Mouse (Mus musculus) midbrain, embryonic 10.5 days (tissue): ENCODE measurements at regions not wholly inside any gene's neighbourhood (a gene's known extent, or its start where the extent isn't known, plus 50 kb on each side); places are given as distances from the start of the nearest gene placed in this dataset.

Experiments used
- DNase-seq: peaks from one replicate; pipeline ENCODE4 v3.0.0-alpha.2; 2017; ENCODE audit warnings: low spot score
- H3K27ac ChIP-seq: fragments of 300-500 bp; sonication (generic); replicated peaks from 2 replicates; pipeline ENCODE4 v1.5.1; 2016; ENCODE audit warnings: mild to moderate bottlenecking
- H3K27me3 ChIP-seq: fragments of 300-500 bp; sonication (generic); 2 replicates; pipeline ENCODE4 v1.6.1; 2016; ENCODE audit warnings: low read depth, mild to moderate bottlenecking; ENCODE audit not compliant: poor library complexity, severe bottlenecking
- H3K36me3 ChIP-seq: fragments of 300-500 bp; sonication (generic); 2 replicates; pipeline ENCODE4 v1.6.1; 2016; ENCODE audit warnings: mild to moderate bottlenecking, moderate library complexity
- H3K4me1 ChIP-seq: fragments of 300-500 bp; sonication (generic); 2 replicates; pipeline ENCODE4 v1.6.1; 2016
- H3K4me3 ChIP-seq: fragments of 300-500 bp; sonication (generic); 2 replicates; pipeline ENCODE4 v1.5.1; 2016; ENCODE audit warnings: mild to moderate bottlenecking, moderate library complexity
- H3K9me3 ChIP-seq: fragments of 300-500 bp; sonication (generic); replicated peaks from 2 replicates; pipeline ENCODE4 v1.6.1; 2016; ENCODE audit warnings: mild to moderate bottlenecking
- WGBS: fragments of 180-500 bp; shearing (Covaris S2); methylation state at CpG from one replicate; pipeline ENCODE4 v1.1.7; 2016; 5-methylcytosine and 5-hydroxymethylcytosine counted together

DNA sequence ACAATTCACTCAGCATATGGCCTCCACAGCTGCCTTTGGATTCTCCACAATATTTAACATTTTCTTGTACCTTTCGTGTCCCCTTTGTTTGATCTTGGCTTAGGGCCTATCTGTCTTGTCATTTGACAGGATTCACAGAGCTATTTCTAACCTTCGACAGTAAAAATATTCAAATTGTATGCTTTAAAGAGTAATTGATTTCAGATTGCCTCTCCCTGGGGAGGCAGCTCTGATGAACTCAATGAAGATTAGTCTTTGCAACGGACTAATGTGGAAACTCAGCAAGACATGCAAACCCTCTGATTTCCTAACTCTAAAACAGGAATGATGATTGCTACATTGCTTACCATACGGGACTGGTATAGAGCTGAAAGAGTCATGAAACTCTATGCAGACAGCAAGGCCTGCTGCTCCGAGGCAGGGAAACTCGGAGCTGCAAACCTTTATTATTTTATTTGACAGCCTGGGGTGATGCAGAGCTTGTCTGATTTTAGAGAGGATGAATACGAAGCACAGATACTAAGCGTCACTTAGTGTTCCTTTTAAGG lies 67.2 kb upstream of the Cd28 start:
- Histone ChIP-seq H3K4me1 (peaks cover 14% of the 10 kb centered on the region; the same call in 1 of the 2 replicates), H3K27me3 (no peaks in the 10 kb centered on the region), H3K27ac (no peak overlapping the region), H3K4me3 (no peak overlapping the region), H3K36me3 (no peaks in the 10 kb centered on the region), H3K9me3 (no peaks in the 10 kb centered on the region)
- 84% methylated on average over 8 of the region's 8 CpGs for WGBS
- DNase-seq, result no peak

DNA sequence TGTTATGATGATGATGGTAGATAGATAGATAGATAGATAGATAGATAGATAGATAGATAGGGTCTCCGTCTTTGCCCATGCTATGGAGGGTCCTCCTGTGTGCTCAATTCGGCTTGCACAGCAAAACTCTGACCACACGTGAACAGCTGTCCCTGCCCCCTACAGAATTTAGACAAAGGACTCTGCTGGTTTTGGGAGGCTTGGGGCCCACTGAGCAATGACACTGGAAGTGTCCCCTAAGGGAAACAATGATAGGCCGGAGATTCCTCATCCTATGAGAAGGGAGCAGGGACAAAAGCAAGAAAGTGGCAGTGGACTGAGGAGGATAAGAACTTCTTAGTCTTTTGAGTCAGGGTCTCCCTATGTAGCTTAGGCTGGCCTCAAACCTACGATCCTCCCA lies 69.8 kb upstream of the Cd28 start:
- DNase-seq, result no peak
- Histone ChIP-seq H3K4me3 (no peak overlapping the region), H3K27me3 (no peaks in the 10 kb centered on the region), H3K4me1 (peaks cover 14% of the 10 kb centered on the region; the same call in 1 of the 2 replicates), H3K9me3 (no peaks in the 10 kb centered on the region), H3K27ac (no peak overlapping the region), H3K36me3 (no peaks in the 10 kb centered on the region)
- WGBS, result 65% methylated on average over 5 of the region's 5 CpGs

DNA sequence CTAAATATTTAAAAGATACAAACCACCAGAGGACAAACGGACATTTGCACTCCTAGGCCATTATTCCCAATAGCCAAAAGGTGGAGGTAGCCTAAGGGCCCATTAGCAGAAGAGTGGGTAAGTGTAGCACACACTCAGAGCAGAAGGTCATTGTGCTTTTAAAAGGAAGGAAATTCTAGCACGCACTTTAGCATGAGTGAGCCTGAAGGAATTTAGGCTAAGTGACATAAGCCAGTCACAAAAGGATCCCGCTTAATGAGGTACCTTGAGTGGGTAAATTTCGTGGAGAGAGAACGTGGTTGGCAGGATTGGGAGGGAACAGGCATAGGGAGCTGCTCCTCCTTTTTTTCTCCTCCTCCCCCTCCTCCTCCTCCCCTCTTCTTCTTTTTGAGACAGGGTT lies 70.4 kb upstream of the Cd28 start:
- Histone ChIP-seq H3K36me3 (no peaks in the 10 kb centered on the region), H3K4me1 (peaks cover 14% of the 10 kb centered on the region; the same call in 1 of the 2 replicates), H3K9me3 (no peaks in the 10 kb centered on the region), H3K27ac (no peak overlapping the region), H3K27me3 (no peaks in the 10 kb centered on the region), H3K4me3 (no peak overlapping the region)
- no peak for DNase-seq
- WGBS, result 66% methylated on average over 5 of the region's 5 CpGs

DNA sequence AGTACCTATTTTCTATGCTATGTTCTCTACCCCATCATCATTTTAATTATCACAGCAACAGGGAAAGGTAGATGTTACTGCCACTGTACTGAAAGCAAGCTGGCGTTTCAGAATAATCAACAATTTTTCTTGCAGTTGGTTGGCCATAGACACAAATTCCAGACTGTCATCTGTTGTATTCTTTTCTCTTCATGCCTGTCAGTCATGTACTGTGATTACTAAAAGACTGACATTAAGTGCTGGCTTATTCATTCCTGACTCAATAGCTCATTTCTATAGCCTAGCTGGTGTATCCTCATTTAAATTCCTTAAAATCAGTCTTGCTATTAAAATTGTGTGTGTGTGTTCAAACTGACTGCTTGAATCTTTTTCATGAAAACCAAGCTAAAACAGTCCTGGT lies 71.4 kb upstream of the Cd28 start:
- WGBS, result 70% methylated on average over 1 of the region's 1 CpGs
- no peak for DNase-seq
- Histone ChIP-seq H3K27me3 (no peaks in the 10 kb centered on the region), H3K36me3 (no peaks in the 10 kb centered on the region), H3K9me3 (no peaks in the 10 kb centered on the region), H3K4me1 (peaks cover 14% of the 10 kb centered on the region; the same call in 1 of the 2 replicates), H3K27ac (no peak overlapping the region), H3K4me3 (no peak overlapping the region)

DNA sequence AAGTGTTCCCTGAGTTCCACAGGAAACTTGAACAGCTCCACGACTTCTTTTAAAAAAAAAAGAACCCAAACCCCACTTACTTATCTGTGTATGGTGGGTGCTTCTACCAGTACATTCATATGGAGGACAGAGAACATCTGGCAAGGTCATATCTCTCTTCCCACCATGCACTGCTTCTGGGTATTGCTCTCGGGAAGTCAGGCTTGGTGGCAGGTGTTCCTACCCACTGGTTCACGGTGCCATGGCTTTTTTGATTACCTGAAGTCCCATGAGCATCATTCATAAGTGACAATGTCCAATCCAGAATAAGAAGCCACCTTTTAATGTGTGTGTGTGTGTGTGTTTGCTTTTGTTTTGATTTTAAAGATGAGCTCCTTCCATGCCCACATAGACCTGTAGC lies 73.8 kb upstream of the Cd28 start:
- H3K4me3 ChIP-seq, result no peak overlapping the region
- 82% methylated on average over 3 of the region's 3 CpGs for WGBS
- H3K27me3 ChIP-seq, result no peaks in the 10 kb centered on the region
- H3K9me3 ChIP-seq, result no peaks in the 10 kb centered on the region
- H3K27ac ChIP-seq, result no peak overlapping the region
- H3K36me3 ChIP-seq, result no peaks in the 10 kb centered on the region
- peaks cover 14% of the 10 kb centered on the region; the same call in 1 of the 2 replicates for H3K4me1 ChIP-seq
- DNase-seq, result no peak

DNA sequence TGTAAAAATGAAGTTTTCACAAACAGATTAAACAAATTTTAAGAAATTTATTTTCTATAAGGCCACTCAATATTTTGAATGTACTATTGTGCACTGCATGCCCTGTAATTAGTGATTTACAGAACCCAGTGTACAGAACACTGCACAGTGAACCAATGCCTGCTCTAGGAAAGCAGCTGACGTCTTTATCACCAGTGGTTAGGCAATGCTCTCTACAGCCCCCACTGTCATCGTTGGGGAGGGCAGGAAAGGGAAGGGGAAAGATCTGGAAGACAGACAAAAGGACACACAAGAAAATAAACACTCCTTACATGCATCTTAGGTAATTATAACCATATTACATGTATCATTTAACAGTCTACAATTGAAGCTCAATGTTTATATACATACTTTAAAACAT lies 74.4 kb upstream of the Cd28 start:
- H3K4me1 ChIP-seq, result peaks cover 14% of the 10 kb centered on the region; the same call in 1 of the 2 replicates
- no peak for DNase-seq
- no peaks in the 10 kb centered on the region for H3K27me3 ChIP-seq
- H3K4me3 ChIP-seq, result no peak overlapping the region
- no peaks in the 10 kb centered on the region for H3K9me3 ChIP-seq
- WGBS, result 60% methylated on average over 2 of the region's 2 CpGs
- H3K27ac ChIP-seq, result no peak overlapping the region
- H3K36me3 ChIP-seq, result no peaks in the 10 kb centered on the region

DNA sequence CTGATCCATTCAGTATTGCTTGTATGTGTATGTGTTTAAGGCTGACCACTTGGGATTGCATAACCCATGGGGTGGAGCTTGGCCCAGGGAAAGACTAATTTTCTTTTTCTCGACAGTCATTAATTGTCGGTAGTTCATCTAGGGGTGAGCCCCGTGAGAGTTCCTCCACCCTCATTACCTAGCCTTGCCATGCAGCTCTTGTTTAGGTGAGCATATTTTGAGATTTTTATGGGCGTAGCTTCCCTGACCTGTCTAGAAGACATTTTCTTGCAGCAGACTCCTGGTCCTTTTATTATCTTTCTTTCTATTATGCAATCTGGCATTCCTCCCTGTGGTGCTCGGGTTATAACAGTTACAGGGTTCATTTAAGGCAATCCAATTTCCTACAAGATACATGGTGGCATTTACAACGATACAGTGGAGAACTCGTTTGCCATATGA lies 74.4 kb upstream of the Raph1 start:
- DNase-seq, result no peak
- no peaks in the 10 kb centered on the region for H3K9me3 ChIP-seq
- H3K36me3 ChIP-seq, result no peaks in the 10 kb centered on the region
- H3K4me3 ChIP-seq, result no peak overlapping the region
- H3K27ac ChIP-seq, result no peak overlapping the region
- no peaks in the 10 kb centered on the region for H3K27me3 ChIP-seq
- H3K4me1 ChIP-seq, result peaks cover 9% of the 10 kb centered on the region; the same call in 1 of the 2 replicates
- 90% methylated on average over 7 of the region's 7 CpGs for WGBS

DNA sequence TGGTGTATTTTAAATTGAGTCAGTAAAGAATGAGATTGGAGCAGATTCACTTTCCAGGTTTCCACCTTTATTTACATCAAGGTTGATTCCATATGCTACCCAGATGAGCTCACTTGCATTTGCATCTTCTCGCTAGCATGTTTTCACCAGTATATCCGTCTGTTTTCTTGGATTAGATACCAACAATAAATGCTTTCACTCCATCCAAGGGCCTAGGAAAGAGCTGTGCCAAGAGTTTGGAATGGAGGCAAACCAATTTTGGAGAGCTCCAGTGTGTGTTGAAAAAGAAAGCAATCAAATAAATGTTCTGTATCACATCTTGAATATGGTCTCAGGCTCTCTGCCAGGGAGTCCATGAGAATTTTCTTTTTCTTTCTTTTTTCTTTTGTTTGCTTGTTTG lies 72.6 kb upstream of the Raph1 start:
- no peak for DNase-seq
- H3K27me3 ChIP-seq, result no peaks in the 10 kb centered on the region
- no peak overlapping the region for H3K4me3 ChIP-seq
- H3K36me3 ChIP-seq, result no peaks in the 10 kb centered on the region
- H3K4me1 ChIP-seq, result no peaks in the 10 kb centered on the region
- H3K9me3 ChIP-seq, result no peaks in the 10 kb centered on the region
- WGBS, result 90% methylated on average over 2 of the region's 2 CpGs
- H3K27ac ChIP-seq, result no peak overlapping the region

DNA sequence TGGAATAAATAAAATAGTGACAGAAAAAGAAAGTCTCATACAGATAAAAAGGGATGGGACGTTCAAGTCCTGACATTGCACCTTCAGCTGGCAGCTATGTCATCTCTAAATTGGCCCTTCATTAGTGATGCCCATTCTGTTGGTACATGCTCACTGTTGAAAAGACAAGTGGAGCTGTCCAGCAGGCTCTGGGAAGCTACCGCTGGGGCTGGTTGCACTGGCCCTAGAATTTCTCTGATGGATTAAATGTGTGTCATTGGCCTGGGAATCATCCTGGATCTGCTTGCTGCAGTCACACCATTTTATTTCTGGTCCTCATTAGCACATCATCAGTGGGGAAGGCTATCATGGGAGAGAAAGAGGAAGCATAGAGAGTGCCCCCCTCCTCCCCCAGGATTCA lies 72.2 kb upstream of the Raph1 start:
- H3K36me3 ChIP-seq, result no peaks in the 10 kb centered on the region
- 71% methylated on average over 2 of the region's 2 CpGs for WGBS
- H3K27ac ChIP-seq, result no peak overlapping the region
- H3K27me3 ChIP-seq, result no peaks in the 10 kb centered on the region
- DNase-seq, result no peak
- no peaks in the 10 kb centered on the region for H3K9me3 ChIP-seq
- H3K4me3 ChIP-seq, result no peak overlapping the region
- no peaks in the 10 kb centered on the region for H3K4me1 ChIP-seq

DNA sequence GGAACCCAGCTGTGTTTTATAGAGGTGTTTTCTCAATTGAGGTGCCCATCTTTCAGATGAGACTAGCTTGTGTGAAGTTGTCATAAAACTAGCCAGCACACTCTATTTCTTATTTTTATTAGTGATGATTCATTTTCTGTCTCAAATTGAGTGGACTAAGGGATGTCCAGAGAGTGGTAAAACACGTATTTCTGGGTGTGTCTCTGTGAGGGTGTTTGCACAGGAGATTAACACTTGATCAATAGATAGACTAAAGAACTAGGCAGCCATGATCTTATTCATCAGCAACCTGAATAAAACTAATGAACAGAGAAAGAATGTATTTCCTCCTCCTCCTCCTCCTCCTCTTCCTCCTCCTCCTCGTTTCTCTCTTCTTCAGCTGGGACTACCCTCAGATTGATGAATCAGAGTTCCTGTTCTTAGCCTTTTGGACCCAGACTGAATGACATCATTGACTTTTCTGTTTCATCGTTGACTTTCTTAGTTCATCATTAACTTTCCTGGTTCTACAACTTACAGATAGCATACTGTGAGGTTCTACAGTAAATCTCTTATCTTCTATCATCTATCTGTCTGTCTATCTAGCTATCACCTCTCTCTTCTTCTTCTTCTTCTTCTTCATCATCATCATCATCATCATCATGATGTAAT lies 70.0 kb upstream of the Raph1 start:
- DNase-seq, result no peak
- no peaks in the 10 kb centered on the region for H3K27me3 ChIP-seq
- no peaks in the 10 kb centered on the region for H3K4me1 ChIP-seq
- WGBS, result 85% methylated on average over 3 of the region's 3 CpGs
- no peaks in the 10 kb centered on the region for H3K36me3 ChIP-seq
- no peak overlapping the region for H3K4me3 ChIP-seq
- no peaks in the 10 kb centered on the region for H3K9me3 ChIP-seq
- no peak overlapping the region for H3K27ac ChIP-seq

DNA sequence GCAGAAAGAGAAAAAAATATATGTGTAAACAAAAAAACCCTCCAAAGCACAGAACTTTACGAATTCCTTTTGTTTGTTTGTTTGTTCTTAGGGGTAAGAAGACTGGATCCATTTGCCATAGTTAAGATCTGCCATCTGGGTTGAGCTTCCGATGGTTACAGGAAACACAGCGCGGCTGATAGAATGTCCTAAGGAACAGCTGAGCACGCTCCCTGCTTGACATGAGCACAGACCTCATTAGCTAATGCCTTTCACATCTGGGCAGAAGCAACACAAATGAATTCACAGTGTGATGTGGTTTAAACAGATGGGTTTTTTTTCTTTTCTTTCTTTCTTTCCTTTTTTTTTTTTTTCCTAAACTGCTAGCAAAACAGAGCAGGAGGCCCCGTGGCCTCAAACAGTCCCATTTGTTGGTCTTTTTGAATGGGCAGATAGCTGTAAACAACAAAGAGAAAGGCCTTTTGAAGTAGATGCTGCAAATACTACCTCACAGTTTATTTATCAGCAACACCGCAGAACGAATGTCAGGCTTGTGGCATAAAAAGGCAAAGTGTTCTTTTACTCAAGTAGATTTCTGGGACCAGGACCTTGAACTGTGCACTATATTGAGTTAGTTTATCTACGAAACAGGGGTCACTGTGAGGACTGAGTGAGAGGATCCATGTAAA lies 61.0 kb upstream of the Raph1 start:
- WGBS, result 28% methylated on average over 9 of the region's 9 CpGs

DNA sequence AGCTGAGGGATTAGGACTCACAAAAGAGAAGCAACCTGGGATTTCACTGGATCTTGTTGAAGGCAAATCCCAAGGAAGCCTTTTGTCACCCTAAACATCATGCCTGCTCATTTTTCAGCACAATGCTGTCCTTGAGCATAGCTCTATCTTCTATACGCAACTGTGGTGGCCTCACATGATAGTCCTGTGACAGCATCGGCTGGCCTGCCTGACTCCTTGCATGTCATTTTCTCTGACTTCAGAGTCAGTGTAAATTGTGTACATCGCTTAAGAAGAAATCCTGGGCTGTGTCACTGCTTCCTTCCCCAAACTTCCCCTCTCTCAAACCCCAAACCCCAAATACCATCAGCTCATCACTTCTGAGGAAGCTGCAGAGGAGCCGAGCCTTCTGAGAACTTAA lies 60.5 kb upstream of the Raph1 start:
- Histone ChIP-seq H3K4me3 (peak overlapping the region; percentile 20; the same call in 1 of the 2 replicates), H3K4me1 (peaks cover 35% of the 10 kb centered on the region), H3K36me3 (no peaks in the 10 kb centered on the region), H3K27ac (peak overlapping the region; percentile 81), H3K27me3 (no peaks in the 10 kb centered on the region), H3K9me3 (no peaks in the 10 kb centered on the region)
- WGBS, result 15% methylated on average over 4 of the region's 4 CpGs
- DNase-seq, result peak; percentile 62

More for the DNA sequence above, 61.0 kb upstream of the Raph1 start:
- H3K4me1 ChIP-seq, result peaks cover 35% of the 10 kb centered on the region
- no peaks in the 10 kb centered on the region for H3K27me3 ChIP-seq
- H3K36me3 ChIP-seq, result no peaks in the 10 kb centered on the region
- H3K27ac ChIP-seq, result peak overlapping the region; percentile 81
- H3K4me3 ChIP-seq, result 0 out of 2 replicates have a peak overlapping the region, but pooled peaks have one; percentile 20
- peak; percentile 22 for DNase-seq
- H3K9me3 ChIP-seq, result no peaks in the 10 kb centered on the region
